Mouse (Mus musculus) gastrocnemius, postnatal 14 days (tissue): ENCODE measurements around the gene Igsf21. TPM values are rescaled to one million over a fixed set of nuclear protein-coding genes. Genes with fewer than 3 reads are reported as not detected.

Experiments used
- DNase-seq: peaks from one replicate; pipeline ENCODE4 v3.0.0; 2021; ENCODE audit warnings: mixed read lengths
- intact Hi-C: fragments of 180-260 bp; cut with DNase I; formaldehyde crosslinking; loops from one replicate; pipeline ENCODE4 v1.15.1; 2025; ENCODE audit warnings: low total_unique reads
- total RNA-seq, 2 experiments: library from RNA; stranded (reverse); gene quantifications; 2 replicates each; pipeline ENCODE4 v1.2.3; 2021

Igsf21 gene
- total RNA-seq, 2 experiments from 2014 or later = 0.14 to 0.16 TPM

DNA sequence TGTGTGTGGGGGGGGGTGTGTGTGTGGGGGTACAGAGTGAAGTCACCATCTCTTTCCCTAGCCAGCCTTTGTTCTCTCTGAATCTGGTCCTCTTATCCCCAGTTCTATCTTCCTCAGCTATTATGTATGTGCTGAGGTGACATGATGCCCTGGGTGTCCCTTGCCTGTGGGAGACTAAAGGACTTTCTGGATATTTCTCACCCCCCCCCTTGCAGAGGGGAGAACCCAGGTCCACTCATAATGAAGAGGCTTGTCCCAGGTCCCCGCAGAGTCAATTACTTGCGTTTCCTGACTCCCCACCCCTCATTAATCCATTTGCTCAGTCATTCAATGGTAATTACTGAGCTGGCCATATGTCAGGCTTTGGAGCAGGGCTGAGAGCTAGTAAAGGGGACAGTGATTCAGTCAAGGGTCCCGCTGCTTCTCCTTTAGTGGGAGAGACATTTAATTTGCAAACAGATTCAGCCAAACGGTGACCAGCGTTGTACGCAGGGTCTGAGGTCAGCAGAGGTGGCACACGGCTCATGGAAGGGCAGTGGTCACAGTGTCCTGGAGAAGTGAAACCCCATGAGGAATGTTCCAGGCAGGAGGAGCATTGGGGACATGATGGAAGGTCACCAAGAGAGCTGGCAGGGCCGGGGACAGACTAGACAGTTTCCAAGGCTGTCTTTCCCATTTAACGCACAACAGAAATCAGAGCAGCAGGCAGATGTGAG lies 217.1 kb downstream of the Igsf21 start:
- no peak for DNase-seq
- intact Hi-C loops = no loop called here

GRCm38 (mm10) chr4:140023833-140024232 lies 222.8 kb downstream of the Igsf21 start:
- DNase-seq = no peak
- intact Hi-C loops = no loop called here

DNA sequence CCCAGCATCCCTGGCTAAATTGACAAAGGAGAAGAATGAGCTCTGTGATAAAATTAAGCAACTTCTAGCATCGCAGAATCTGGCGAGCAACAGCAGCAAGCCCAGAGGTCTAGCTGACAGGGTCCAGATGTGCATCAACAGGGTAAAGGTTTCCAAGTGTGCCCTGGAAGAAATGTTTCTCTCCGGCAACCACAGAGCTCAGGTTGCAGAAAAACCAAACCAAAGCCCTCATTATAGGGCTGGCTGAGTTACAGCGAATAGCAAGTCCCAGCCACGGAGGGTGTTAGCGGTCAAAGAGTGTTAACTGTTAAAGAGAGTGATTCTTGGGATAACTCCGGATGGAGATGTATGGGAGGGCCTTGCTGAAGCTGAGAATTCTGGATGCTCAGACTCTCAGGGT lies 230.7 kb downstream of the Igsf21 start:
- intact Hi-C loops = no loop called here
- DNase-seq = no peak

DNA sequence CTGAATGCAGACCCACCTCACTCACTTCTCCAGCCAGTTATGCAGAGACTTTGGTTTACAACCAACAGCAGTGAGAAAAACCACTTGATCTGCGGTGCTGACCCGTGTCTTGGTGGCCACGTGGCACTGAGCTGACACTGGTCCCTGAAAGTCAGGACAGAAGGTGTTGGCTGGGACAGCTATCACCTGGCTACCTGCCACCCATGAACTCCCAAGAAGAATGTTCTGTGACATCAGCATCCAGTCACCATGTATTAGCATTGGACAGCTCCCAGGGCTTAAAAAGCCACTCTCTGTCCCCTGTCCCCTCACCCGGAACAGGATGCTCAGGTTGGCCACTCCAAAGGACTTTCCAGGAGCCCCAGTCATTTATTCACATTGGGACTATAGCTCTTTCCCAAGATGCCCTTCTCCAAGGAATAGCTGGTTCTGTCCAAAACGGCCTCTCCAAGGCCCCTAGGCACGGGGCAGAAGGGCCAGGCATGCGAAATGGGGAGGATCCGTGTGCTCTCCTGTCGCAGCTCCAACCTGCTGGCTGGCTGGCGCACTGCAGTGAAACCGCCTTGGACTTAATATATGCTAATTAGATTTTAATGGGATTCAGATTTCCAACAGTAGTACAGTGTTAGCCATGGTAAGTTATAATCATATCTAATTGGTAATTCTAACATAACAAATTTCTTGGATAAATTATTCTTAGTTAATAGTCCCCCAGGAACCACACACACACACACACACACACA lies 235.7 kb downstream of the Igsf21 start:
- intact Hi-C loops = no loop called here
- no peak for DNase-seq

DNA sequence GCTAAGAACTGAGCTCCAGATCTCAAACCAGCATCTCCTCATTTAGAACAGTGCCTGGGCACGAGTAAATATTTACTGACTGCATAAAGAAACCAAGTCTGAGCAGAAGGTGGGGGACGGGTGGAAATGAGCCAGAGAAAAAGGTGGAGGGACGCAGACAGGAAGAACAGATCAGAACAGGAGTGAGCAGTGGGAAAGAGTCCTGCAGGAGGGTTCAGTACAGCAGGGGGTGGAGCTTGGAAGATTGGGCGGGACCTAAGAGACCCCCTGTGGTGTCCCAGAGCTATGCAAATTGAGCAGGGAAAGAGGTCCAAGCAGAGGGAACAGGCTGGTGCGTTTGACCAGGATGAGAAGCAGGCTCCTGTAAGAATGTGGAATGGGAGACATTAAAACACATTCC lies 241.7 kb downstream of the Igsf21 start:
- DNase-seq = no peak
- intact Hi-C loops = no loop called here

DNA sequence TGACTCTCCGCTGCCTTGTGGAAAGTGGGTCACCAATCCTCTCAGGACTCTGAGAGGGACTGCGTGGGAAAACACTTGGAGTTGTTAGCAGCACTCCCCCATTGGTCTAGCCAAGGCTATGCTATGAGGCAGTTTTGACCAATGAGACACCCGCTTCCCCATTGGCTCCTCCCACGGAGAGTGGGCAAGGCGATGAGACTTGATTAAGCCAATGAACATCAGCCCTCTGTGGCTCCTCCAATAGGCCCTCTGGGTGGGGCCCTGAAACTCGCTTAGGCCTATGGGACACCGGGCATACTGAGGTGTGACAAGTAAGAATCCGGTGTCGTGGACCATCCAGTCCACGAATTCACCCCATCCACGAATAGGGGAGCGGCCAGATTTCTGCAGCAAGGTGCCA lies 242.4 kb downstream of the Igsf21 start:
- intact Hi-C loops = no loop called here
- no peak for DNase-seq

GRCm38 (mm10) chr4:140002069-140002468 lies 244.5 kb downstream of the Igsf21 start:
- intact Hi-C loops = no loop called here
- DNase-seq = no peak

DNA sequence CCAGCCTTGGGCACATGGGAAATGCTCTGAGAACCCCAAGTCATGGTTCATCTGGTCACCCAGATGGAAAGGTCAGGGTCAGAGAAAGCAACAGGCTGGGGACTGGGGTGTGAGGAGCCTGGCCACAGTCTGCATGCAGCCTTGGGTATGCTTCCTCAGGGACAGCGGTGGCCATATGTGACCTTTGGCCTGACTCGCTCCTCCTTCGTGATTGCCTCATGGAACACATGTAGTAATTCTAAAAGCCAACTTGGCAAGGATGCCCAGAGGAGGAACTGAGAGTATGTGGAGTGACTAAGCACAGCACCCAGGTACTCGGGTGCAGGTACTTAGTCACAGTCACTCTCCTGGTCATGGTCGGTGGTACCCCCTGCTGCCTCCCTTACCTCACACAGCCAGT lies 245.7 kb downstream of the Igsf21 start:
- intact Hi-C loops = no loop called here
- DNase-seq = no peak

GRCm38 (mm10) chr4:139999033-139999432 lies 247.6 kb downstream of the Igsf21 start:
- DNase-seq = no peak
- intact Hi-C loops = no loop called here

DNA sequence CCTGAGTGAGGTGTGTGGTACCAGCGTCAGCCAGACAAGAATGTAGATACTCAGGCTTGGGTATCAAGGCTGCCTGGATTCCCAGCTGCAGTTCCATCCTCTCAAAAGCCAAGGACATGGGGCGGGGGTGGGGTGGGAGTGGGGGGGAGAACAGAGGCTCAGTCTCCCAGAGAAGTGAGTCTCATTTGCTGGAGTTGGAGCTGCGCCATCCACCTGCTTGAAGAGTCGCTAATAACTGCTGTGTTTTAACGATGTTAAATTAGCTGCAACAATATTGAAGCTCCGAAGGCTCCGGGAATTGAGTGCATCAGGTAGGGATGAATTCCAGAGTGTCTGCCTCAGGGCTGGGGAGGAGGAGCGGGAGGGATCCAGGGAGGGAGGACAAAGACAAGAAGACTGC lies 250.9 kb downstream of the Igsf21 start:
- intact Hi-C loops = no loop called here
- no peak for DNase-seq

DNA sequence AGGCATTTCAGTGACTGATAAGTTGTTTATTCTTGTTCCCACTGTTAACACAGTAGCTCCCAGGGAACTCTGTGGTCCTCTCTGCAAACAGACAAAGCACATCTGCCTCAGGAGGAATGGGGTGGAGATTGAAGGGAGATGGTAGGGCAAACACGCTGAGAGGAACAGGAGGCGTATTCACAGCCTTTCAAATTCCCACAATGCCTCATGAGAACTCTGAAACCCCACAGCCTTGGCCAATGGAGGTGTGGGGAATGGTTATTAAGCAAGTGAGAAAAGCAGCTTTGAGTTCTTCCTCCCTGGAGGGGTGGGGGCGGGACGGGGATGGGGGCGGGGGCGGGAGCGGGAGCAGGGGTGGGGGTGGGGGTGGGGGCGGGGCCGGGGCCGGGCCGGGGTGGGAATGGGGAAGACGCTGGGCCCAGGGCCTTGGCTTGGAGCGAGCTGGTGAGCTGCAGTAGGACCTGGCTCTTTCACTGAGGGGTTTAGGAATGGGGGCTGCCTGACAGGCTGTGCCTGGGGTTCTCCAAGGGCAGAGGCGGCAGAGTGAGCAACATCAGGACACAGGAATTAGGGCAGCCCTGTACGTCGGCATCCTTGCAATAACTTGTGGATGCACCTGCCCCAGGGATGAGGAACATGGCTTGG lies 253.4 kb downstream of the Igsf21 start:
- intact Hi-C loops = no loop called here
- DNase-seq = no peak

DNA sequence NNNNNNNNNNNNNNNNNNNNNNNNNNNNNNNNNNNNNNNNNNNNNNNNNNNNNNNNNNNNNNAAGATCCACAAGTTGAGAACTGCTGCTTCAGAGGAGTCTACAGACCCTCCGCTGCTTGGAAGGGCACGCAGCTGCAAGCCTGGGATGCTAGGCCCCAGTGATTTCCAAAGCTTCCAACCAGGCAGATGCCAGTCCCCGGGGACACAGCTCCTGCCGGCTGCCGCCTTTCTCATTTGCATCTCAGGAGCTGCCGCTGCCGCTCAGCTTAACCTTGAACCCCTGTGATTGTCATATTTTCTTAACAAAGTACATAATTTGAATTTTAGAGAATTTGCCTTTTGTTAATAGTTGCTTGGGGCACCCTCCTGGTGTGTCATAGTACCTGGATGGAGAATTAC lies 259.7 kb downstream of the Igsf21 start:
- intact Hi-C loops = no loop called here

DNA sequence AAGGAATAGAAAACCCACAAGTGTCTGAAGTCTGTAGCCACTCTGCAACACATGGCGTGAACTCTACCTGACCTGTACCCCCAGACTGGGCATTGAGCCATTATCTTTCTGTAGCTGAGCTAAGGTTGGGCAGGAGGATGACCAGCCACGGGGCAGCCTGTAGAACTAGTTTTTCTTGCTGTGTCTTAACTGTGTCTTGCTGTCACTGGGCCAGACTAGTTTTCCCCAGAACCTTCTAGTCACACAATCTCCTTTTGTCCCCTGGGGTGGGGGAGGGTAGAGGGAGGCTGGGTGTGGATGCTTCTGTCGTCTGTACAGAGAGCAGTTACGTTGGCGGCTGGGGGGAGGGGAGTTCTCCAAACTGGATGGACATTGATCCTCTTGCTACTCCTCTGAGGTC lies 267.9 kb downstream of the Igsf21 start:
- no peak for DNase-seq
- intact Hi-C loops = no loop called here

More for the DNA sequence above, 259.7 kb downstream of the Igsf21 start:
- DNase-seq = no peak

DNA sequence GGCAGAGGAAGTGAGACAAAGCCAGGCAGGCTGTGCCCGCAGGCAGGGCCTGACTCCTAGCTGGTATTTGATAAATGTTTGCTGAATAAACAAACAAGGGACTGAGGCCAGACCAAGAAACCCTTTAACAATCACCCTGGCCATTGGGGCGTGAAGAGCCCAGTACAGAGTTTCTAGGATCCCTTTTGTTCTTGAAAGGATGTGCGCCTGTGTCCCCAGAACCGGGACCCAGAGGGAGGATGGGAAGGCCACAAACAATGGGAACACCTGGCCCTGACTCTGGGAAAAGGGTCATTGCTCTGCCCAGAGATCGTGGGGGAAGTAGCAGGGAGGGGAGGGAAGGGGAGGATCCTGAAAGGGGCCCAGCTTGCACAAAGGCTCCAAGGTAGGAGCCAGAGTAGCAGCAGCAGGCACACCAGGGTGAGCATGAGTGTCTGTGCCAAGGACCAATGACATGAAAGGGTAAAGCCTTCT lies 269.2 kb downstream of the Igsf21 start:
- intact Hi-C loops = no loop called here
- no peak for DNase-seq
